Mouse (Mus musculus): ENCODE results near the gene Pde6b. TPM values are rescaled to one million over a fixed set of nuclear protein-coding genes. Genes with fewer than 3 reads are reported as not detected.

The Pde6b gene
- polyA plus RNA-seq, 1 experiment from 2014 or later: 0.16 TPM

- 1% methylated on average over 28 of the region's 36 CpGs for WGBS
- H3K9me3 ChIP-seq (replicated peaks): no peaks in the 10 kb centered on the region
- peaks cover 100% of the 10 kb centered on the region for H3K27me3 ChIP-seq (ENCODE audit: low read depth, poor library complexity, severe bottlenecking)
- no peaks in the 10 kb centered on the region for H3K36me3 ChIP-seq
- peak within 1 kb of the TSS; percentile 55 for H3K27ac ChIP-seq (replicated peaks)
- DNase-seq (ENCODE audit: low spot score): peak; percentile 32
- peaks cover 31% of the 10 kb centered on the region for H3K4me1 ChIP-seq
- H3K4me3 ChIP-seq: peak within 1 kb of the TSS; percentile 68
Observed at GRCm38 (mm10) chr5:108367871-108368332, 20.3 kb upstream of the Pde6b start, which contains the start of gene Gm42517. Gm42517 (minus strand) TSS chr5:108367922.

DNA sequence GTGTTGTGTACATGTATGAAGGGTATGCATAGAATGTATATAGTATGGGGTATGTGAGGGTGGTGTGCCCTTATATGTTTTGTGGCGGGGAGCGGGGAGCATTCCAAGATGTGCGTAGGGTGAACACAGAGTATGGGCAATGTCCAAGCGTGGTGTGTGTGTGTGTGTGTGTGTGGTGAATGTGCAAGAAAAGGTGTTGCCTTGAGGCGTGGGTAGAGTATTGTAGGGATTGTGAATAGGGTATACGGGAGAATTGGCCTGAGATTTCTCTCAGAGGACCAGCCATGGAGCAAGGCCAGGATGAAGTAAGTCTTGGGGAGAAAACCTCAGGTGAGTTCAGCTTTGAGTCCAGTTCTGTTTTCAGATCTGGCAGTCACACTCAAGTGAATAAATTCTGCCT, 19.7 kb upstream of the Pde6b start:
- no peak for DNase-seq (ENCODE audit: low spot score)
- peaks cover 96% of the 10 kb centered on the region for H3K27me3 ChIP-seq (ENCODE audit: low read depth, poor library complexity, severe bottlenecking)
- 8% methylated on average over 6 of the region's 6 CpGs for WGBS
- H3K36me3 ChIP-seq: no peaks in the 10 kb centered on the region
- no peak overlapping the region for H3K27ac ChIP-seq (replicated peaks)
- H3K9me3 ChIP-seq (replicated peaks): no peaks in the 10 kb centered on the region
- H3K4me3 ChIP-seq: peak overlapping the region; percentile 68
- peaks cover 31% of the 10 kb centered on the region for H3K4me1 ChIP-seq

DNA sequence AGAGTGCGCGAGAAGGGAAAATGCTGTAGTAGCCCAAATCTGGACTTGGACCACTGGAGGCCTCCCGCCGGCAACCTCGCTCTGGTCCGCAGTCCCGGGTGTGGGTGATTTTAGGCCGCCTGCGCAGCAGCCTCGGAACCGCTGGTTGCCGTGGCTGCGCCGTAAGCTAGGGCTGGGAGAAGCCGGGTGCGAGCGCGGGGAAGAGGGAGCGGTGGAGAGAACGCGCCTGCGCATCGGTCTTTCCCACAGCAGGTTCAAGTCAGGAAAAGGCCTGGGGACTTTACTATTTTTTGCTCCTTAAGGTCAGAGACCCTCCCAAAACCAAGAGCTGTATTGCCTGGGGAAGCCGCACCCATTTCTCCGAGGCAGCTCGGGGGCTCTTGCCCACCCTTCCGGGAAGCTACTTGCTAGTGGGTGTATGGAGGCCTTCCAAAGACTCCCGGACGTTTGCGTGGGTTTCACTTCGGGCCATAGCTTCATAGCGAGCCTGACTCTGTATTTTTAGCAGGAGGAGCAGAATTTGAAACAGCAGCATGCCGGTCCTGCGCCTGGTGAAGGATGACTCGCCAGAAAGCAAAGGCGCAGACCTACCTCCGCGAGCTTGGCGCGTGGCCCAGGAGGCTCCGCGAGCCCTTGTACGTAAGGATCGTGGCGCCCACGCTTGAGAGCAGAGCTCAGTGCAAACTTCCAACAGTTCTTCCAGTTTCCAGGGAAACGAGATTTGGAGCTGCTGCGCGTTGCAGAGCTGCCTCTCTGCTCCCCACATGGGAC, 19.2 kb upstream of the Pde6b start:
- DNase-seq (ENCODE audit: low spot score): peak; percentile 55
- Histone ChIP-seq H3K36me3 (no peaks in the 10 kb centered on the region), H3K27me3 (ENCODE audit: low read depth, poor library complexity, severe bottlenecking) (peaks cover 90% of the 10 kb centered on the region), H3K27ac (replicated peaks) (no peak overlapping the region), H3K9me3 (replicated peaks) (no peaks in the 10 kb centered on the region), H3K4me3 (peak overlapping the region; percentile 68), H3K4me1 (peaks cover 31% of the 10 kb centered on the region)
- under 1% methylated on average over 49 of the region's 49 CpGs for WGBS

DNA sequence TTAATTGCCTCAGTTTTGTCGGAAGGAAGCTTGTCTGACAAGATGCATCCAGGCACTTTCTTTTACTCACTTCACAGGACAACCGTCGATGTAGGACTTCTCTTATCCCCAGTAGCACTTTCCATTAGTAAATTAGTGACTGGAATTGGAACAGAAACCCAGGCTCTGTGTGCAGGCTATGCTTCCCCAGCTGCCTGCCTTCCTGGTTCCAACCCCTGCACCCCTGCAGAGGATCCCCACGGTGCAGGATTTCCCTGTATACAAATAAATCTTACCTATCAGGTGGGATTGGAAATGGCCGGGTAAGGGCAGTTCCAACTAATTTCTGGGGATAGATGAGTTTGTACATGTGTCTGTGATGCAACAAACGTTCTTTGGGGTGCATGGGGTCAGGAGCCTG, 18.2 kb upstream of the Pde6b start:
- H3K36me3 ChIP-seq: no peaks in the 10 kb centered on the region
- H3K27me3 ChIP-seq (ENCODE audit: low read depth, poor library complexity, severe bottlenecking): peaks cover 81% of the 10 kb centered on the region
- 2% methylated on average over 6 of the region's 6 CpGs for WGBS
- H3K27ac ChIP-seq (replicated peaks): no peak overlapping the region
- H3K9me3 ChIP-seq (replicated peaks): no peaks in the 10 kb centered on the region
- no peak for DNase-seq (ENCODE audit: low spot score)
- no peak overlapping the region for H3K4me3 ChIP-seq
- H3K4me1 ChIP-seq: peaks cover 31% of the 10 kb centered on the region

GRCm38 (mm10) chr5:108374079-108374478, 14.1 kb upstream of the Pde6b start:
- Histone ChIP-seq H3K27ac (replicated peaks) (no peak overlapping the region), H3K27me3 (ENCODE audit: low read depth, poor library complexity, severe bottlenecking) (peaks cover 40% of the 10 kb centered on the region)
- WGBS: 82% methylated on average over 5 of the region's 5 CpGs

DNA sequence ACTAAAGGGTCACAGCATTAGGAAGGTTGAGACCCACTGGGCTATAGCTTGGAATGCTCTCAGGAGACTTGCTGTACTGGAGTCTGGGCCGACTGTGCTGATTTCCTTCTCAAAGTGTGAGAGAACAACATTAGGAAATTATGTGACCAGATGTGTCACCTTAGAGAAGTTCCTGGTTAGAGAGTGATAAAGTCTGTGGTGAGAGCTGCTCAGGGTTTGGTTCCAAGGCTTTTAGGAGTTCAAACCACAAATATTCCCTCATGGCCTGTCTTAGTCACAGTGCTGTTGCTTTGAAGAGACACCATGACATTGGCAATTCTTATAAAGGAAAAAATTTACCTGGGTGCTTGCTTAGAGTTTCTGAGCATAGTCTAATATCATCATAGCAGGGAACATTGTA, 12.1 kb upstream of the Pde6b start:
- Histone ChIP-seq H3K4me3 (no peak overlapping the region), H3K36me3 (no peaks in the 10 kb centered on the region), H3K27ac (replicated peaks) (no peak overlapping the region), H3K27me3 (ENCODE audit: low read depth, poor library complexity, severe bottlenecking) (peaks cover 20% of the 10 kb centered on the region), H3K4me1 (no peaks in the 10 kb centered on the region), H3K9me3 (replicated peaks) (no peaks in the 10 kb centered on the region)
- 82% methylated on average over 1 of the region's 1 CpGs for WGBS
- DNase-seq (ENCODE audit: low spot score): no peak

More at GRCm38 (mm10) chr5:108374079-108374478, 14.1 kb upstream of the Pde6b start:
- Histone ChIP-seq H3K9me3 (replicated peaks) (no peaks in the 10 kb centered on the region), H3K4me1 (peaks cover 4% of the 10 kb centered on the region), H3K36me3 (no peaks in the 10 kb centered on the region), H3K4me3 (no peak overlapping the region)
- no peak for DNase-seq (ENCODE audit: low spot score)

GRCm38 (mm10) chr5:108378346-108378745, 9.8 kb upstream of the Pde6b start:
- Histone ChIP-seq H3K27ac (replicated peaks) (no peak overlapping the region), H3K27me3 (ENCODE audit: low read depth, poor library complexity, severe bottlenecking) (no peaks in the 10 kb centered on the region), H3K36me3 (no peaks in the 10 kb centered on the region), H3K4me1 (no peaks in the 10 kb centered on the region), H3K9me3 (replicated peaks) (no peaks in the 10 kb centered on the region), H3K4me3 (no peak overlapping the region)
- DNase-seq (ENCODE audit: low spot score): no peak
- WGBS: 88% methylated on average over 4 of the region's 4 CpGs

- WGBS: 88% methylated on average over 2 of the region's 2 CpGs
- Histone ChIP-seq H3K9me3 (replicated peaks) (no peaks in the 10 kb centered on the region), H3K27ac (replicated peaks) (no peak overlapping the region), H3K4me3 (no peak overlapping the region), H3K36me3 (no peaks in the 10 kb centered on the region), H3K27me3 (ENCODE audit: low read depth, poor library complexity, severe bottlenecking) (no peaks in the 10 kb centered on the region), H3K4me1 (no peaks in the 10 kb centered on the region)
- no peak for DNase-seq (ENCODE audit: low spot score)
Observed at GRCm38 (mm10) chr5:108385632-108386031, 2.6 kb upstream of the Pde6b start.

GRCm38 (mm10) chr5:108386449-108386848, 1.7 kb upstream of the Pde6b start:
- H3K36me3 ChIP-seq: no peaks in the 10 kb centered on the region
- H3K4me1 ChIP-seq: no peaks in the 10 kb centered on the region
- H3K27me3 ChIP-seq (ENCODE audit: low read depth, poor library complexity, severe bottlenecking): no peaks in the 10 kb centered on the region
- no peak overlapping the region for H3K4me3 ChIP-seq
- H3K27ac ChIP-seq (replicated peaks): no peak overlapping the region
- no peaks in the 10 kb centered on the region for H3K9me3 ChIP-seq (replicated peaks)
- WGBS: 83% methylated on average over 4 of the region's 4 CpGs
- no peak for DNase-seq (ENCODE audit: low spot score)

- Histone ChIP-seq H3K27ac (replicated peaks) (no peak overlapping the region), H3K27me3 (ENCODE audit: low read depth, poor library complexity, severe bottlenecking) (no peaks in the 10 kb centered on the region), H3K4me1 (no peaks in the 10 kb centered on the region), H3K36me3 (no peaks in the 10 kb centered on the region), H3K4me3 (no peak overlapping the region), H3K9me3 (replicated peaks) (no peaks in the 10 kb centered on the region)
- no peak for DNase-seq (ENCODE audit: low spot score)
- 80% methylated on average over 3 of the region's 3 CpGs for WGBS
Observed at GRCm38 (mm10) chr5:108389744-108390143, 1.6 kb downstream of the Pde6b start.

- H3K4me3 ChIP-seq: no peak overlapping the region
- H3K27me3 ChIP-seq (ENCODE audit: low read depth, poor library complexity, severe bottlenecking): no peaks in the 10 kb centered on the region
- H3K4me1 ChIP-seq: no peaks in the 10 kb centered on the region
- H3K36me3 ChIP-seq: no peaks in the 10 kb centered on the region
- H3K9me3 ChIP-seq (replicated peaks): no peaks in the 10 kb centered on the region
- WGBS: 79% methylated on average over 4 of the region's 4 CpGs
- no peak for DNase-seq (ENCODE audit: low spot score)
- H3K27ac ChIP-seq (replicated peaks): no peak overlapping the region
Observed at GRCm38 (mm10) chr5:108403453-108403852, 15.3 kb downstream of the Pde6b start.

DNA sequence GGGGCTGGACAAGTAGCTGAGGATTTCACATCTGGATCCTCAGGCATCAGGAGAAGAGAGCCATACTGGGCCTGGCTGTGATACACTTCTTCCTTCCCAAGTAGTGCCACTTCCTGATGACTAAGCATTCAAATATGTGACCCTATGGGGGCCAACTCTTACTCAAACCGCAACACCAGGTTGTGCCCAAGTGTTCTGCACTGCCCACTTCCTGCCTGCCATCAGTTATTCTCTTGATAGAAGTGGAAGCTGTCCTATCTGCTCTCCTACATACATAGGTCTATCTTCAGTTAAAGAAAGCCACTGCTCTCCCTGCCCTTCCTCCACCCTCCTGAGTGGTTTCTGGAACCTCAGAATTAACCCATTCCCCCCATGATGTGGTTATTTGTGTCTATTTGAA, 17.3 kb downstream of the Pde6b start:
- Histone ChIP-seq H3K9me3 (replicated peaks) (no peaks in the 10 kb centered on the region), H3K36me3 (no peaks in the 10 kb centered on the region), H3K4me1 (no peaks in the 10 kb centered on the region), H3K27ac (replicated peaks) (no peak overlapping the region), H3K4me3 (no peak overlapping the region), H3K27me3 (ENCODE audit: low read depth, poor library complexity, severe bottlenecking) (no peaks in the 10 kb centered on the region)
- DNase-seq (ENCODE audit: low spot score): no peak
- WGBS: 86% methylated on average over 1 of the region's 1 CpGs

DNA sequence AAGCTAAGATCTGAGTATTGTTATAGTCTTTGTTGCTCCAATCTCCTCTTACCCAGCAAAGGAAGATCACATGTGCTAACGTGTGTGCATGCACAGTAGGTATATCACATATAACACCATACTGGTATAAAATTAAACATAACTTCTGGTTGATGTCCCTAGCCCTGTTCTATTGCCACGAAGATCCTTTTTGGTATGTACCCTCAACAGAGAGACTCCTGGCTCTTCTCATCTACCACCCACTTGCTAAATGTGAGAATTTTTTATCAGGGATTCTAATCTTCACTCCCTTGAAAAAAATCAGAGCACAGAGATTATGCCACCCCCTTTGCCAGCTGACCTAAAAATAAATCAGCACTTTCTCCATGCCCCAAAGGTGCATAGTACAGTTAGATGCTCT, 18.8 kb downstream of the Pde6b start:
- H3K36me3 ChIP-seq: no peaks in the 10 kb centered on the region
- H3K9me3 ChIP-seq (replicated peaks): no peaks in the 10 kb centered on the region
- H3K4me1 ChIP-seq: no peaks in the 10 kb centered on the region
- DNase-seq (ENCODE audit: low spot score): no peak
- no peak overlapping the region for H3K4me3 ChIP-seq
- WGBS: 83% methylated on average over 2 of the region's 2 CpGs
- no peak overlapping the region for H3K27ac ChIP-seq (replicated peaks)
- no peaks in the 10 kb centered on the region for H3K27me3 ChIP-seq (ENCODE audit: low read depth, poor library complexity, severe bottlenecking)

All from midbrain, embryonic 10.5 days (tissue).